Mouse (Mus musculus) midbrain, embryonic 15.5 days (tissue): ENCODE results near the gene Reep6. TPM values are rescaled to one million over a fixed set of nuclear protein-coding genes. Genes with fewer than 3 reads are reported as not detected.

ENCODE experiments used
- ATAC-seq: fragments of 200-750 bp; cut with Nextera tagmentation; replicated peaks from 2 replicates; pipeline ENCODE4 v1.8.0; 2017; ENCODE audit warnings: moderate TSS enrichment
- H3K27ac ChIP-seq: fragments of 300-500 bp; sonication (generic); 2 replicates; pipeline ENCODE4 v1.5.1; 2015; ENCODE audit warnings: mild to moderate bottlenecking, inconsistent platforms
- H3K27me3 ChIP-seq: fragments of 300-500 bp; sonication (generic); replicated peaks from 2 replicates; pipeline ENCODE4 v1.6.1; 2015; ENCODE audit warnings: inconsistent platforms
- H3K36me3 ChIP-seq: fragments of 300-500 bp; sonication (generic); replicated peaks from 2 replicates; pipeline ENCODE4 v1.6.1; 2015; ENCODE audit warnings: inconsistent platforms
- H3K4me1 ChIP-seq: fragments of 300-500 bp; sonication (generic); 2 replicates; pipeline ENCODE4 v1.6.1; 2015; ENCODE audit warnings: inconsistent platforms
- H3K4me2 ChIP-seq: fragments of 300-500 bp; sonication (generic); 2 replicates; pipeline ENCODE4 v1.6.1; 2015; ENCODE audit warnings: inconsistent platforms, mild to moderate bottlenecking, moderate library complexity
- H3K4me3 ChIP-seq: fragments of 300-500 bp; sonication (generic); 2 replicates; pipeline ENCODE4 v1.5.1; 2015; ENCODE audit warnings: mild to moderate bottlenecking, inconsistent platforms
- H3K9ac ChIP-seq: fragments of 300-500 bp; sonication (generic); 2 replicates; pipeline ENCODE4 v1.6.1; 2015; ENCODE audit warnings: mild to moderate bottlenecking, inconsistent platforms
- H3K9me3 ChIP-seq: fragments of 300-500 bp; sonication (generic); 2 replicates; pipeline ENCODE4 v1.6.1; 2016; ENCODE audit warnings: inconsistent platforms
- WGBS: fragments of 180-500 bp; shearing (Covaris S2); methylation state at CpG from one replicate; pipeline ENCODE4 v1.1.7; 2015; ENCODE audit warnings: mixed read lengths; 5-methylcytosine and 5-hydroxymethylcytosine counted together
- polyA plus RNA-seq: library from polyadenylated mRNA; unstranded; fragments of >200 nt; fragmentation: Nextera tagmentation; extraction: Ambion mirVana; gene quantifications from 2 replicates; pipeline ENCODE4 v1.2.1, GENCODE M21; 2015

The Reep6 gene
- 5.5 TPM in 2 replicates for polyA plus RNA-seq

GRCm38 (mm10) chr10:80329273-80330081 lies at the start of gene Reep6, which contains the start of gene Pcsk4:
Gene Reep6, plus strand, starts transcription at chr10:80329953.
Gene Pcsk4, minus strand, starts transcription at chr10:80329498.
- Histone ChIP-seq H3K4me3 (peak within 1 kb of the TSS; percentile 48), H3K9ac (peak within 1 kb of the TSS; percentile 36)
- whole genome bisulfite sequencing = 5% methylated on average over 36 of the region's 36 CpGs

DNA sequence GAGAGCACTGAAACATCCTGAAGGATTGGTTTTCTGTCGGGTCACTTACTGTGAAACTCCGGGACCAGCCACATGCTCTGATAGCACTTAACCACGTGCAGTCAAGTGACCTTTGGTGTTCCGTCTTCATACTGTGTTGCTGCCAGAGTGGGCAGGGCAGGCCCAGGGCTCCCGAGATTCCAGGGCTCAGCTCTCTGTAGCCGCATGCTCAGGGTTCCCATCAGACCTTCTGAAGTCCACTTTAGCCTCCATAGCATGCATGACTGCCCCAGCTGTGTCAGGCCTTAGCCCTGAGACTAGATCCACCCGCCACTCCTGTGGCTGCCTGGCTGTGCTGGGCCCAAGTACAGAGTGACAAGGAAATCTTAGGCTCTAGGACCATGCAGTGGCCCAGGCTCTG lies 48.4 kb upstream of the Reep6 start:
- no peak overlapping the region for H3K9ac ChIP-seq
- no peaks in the 10 kb centered on the region for H3K4me1 ChIP-seq
- H3K4me3 ChIP-seq = no peak overlapping the region
- no peaks in the 10 kb centered on the region for H3K9me3 ChIP-seq
- no peak overlapping the region for H3K4me2 ChIP-seq
- WGBS = 88% methylated on average over 7 of the region's 7 CpGs
- peaks cover 44% of the 10 kb centered on the region for H3K36me3 ChIP-seq
- H3K27ac ChIP-seq = no peak overlapping the region
- no peaks in the 10 kb centered on the region for H3K27me3 ChIP-seq
- no peak for ATAC-seq

More at GRCm38 (mm10) chr10:80329273-80330081, at the start of gene Reep6, which contains the start of gene Pcsk4:
- peaks cover 6% of the 10 kb centered on the region; the same call in 1 of the 2 replicates for H3K27me3 ChIP-seq
- 0 out of 2 replicates have a peak within 1 kb of the TSS, but pooled peaks have one; percentile 18 for H3K27ac ChIP-seq
- H3K9me3 ChIP-seq = no peaks in the 10 kb centered on the region
- H3K4me2 ChIP-seq = peak within 1 kb of the TSS; percentile 83
- H3K36me3 ChIP-seq = no peaks in the 10 kb centered on the region
- ATAC-seq = peak; percentile 93
- H3K4me1 ChIP-seq = peaks cover 13% of the 10 kb centered on the region

DNA sequence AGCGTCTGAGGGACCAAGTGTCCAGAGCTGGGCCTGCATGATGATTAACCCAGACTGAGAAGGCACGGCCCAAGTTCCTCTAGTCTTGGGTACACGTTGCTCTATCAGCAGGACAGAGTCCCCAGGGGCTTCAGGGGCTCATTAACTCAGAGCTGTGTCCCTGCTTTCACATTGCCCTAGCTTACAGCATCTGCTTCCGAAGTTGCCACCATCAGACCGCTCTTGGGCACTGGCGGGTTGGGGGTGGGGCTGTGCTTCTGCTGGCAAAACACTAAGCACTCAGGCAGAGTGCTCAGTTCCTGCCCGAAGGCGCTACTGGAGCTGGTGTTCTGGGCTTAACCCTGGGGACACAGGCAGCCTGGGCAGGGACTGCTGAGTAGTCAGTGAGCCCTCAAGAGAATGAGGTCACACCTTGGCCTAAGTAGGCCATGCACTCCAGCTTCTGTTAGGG lies 47.8 kb upstream of the Reep6 start:
- Histone ChIP-seq H3K4me1 (no peaks in the 10 kb centered on the region), H3K4me3 (no peak overlapping the region), H3K9me3 (no peaks in the 10 kb centered on the region), H3K36me3 (peaks cover 40% of the 10 kb centered on the region), H3K27ac (no peak overlapping the region), H3K27me3 (no peaks in the 10 kb centered on the region), H3K4me2 (no peak overlapping the region), H3K9ac (no peak overlapping the region)
- ATAC-seq = no peak; the same call in 1 of the 2 replicates
- WGBS = 62% methylated on average over 8 of the region's 8 CpGs

GRCm38 (mm10) chr10:80282481-80283441 lies 47.0 kb upstream of the Reep6 start:
- no peak for ATAC-seq
- H3K9me3 ChIP-seq = no peaks in the 10 kb centered on the region
- 91% methylated on average over 20 of the region's 20 CpGs for WGBS
- H3K4me1 ChIP-seq = no peaks in the 10 kb centered on the region
- no peak overlapping the region for H3K9ac ChIP-seq
- no peak overlapping the region for H3K4me3 ChIP-seq
- H3K27ac ChIP-seq = no peak overlapping the region
- H3K27me3 ChIP-seq = no peaks in the 10 kb centered on the region
- no peak overlapping the region for H3K4me2 ChIP-seq
- peaks cover 33% of the 10 kb centered on the region for H3K36me3 ChIP-seq

GRCm38 (mm10) chr10:80285222-80286070 lies 44.3 kb upstream of the Reep6 start:
- Histone ChIP-seq H3K4me2 (no peak overlapping the region), H3K27ac (no peak overlapping the region), H3K9ac (no peak overlapping the region), H3K9me3 (no peaks in the 10 kb centered on the region), H3K27me3 (no peaks in the 10 kb centered on the region), H3K4me3 (no peak overlapping the region), H3K4me1 (no peaks in the 10 kb centered on the region), H3K36me3 (peaks cover 27% of the 10 kb centered on the region)
- 83% methylated on average over 14 of the region's 15 CpGs for WGBS
- ATAC-seq = no peak

DNA sequence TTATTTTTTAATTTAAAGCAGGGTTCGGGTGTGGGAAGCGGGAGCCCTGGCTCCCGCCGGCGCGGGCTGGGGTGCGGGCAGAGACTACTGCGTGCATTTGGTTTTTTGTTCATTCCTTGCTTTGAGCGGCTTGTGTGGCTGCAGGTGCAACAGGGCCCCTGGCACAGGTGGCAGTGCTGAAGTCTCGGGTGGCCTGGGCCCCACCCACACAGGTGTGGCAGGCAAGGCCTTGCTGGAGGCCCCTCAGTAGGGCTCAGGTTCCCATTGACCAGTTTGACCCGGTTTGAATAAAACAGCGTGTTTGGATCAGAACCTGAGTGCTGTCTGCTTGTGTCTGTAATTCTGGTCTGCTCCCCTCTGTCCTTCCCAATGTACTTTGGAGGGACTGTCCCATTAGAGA lies 41.7 kb upstream of the Reep6 start:
- ATAC-seq = no peak
- H3K36me3 ChIP-seq = peaks cover 23% of the 10 kb centered on the region
- no peak overlapping the region for H3K27ac ChIP-seq
- H3K9ac ChIP-seq = no peak overlapping the region
- H3K9me3 ChIP-seq = no peaks in the 10 kb centered on the region
- no peak overlapping the region for H3K4me3 ChIP-seq
- no peaks in the 10 kb centered on the region for H3K27me3 ChIP-seq
- H3K4me1 ChIP-seq = peaks cover 8% of the 10 kb centered on the region
- H3K4me2 ChIP-seq = no peak overlapping the region
- 94% methylated on average over 12 of the region's 12 CpGs for WGBS

DNA sequence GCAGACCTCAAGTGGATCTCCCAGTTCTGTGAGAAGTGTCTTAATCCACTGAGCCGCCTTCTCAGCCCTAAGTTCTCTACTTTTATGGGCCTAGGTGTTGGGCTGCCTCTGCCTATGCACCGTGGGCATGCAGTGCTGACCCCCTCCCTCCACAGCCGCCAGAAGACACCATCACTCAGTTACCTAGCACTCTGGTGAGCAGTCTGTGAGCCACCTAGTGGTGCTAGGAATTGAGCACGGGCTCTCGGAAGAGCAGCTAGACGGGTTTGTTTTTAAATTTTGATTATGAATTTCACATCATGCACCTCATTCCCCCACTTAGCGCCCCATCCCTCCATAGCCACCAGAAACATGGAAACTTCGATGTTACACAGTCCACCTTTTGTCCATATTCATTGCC lies 41.1 kb upstream of the Reep6 start:
- peaks cover 20% of the 10 kb centered on the region for H3K36me3 ChIP-seq
- ATAC-seq = no peak
- H3K27me3 ChIP-seq = no peaks in the 10 kb centered on the region
- H3K4me3 ChIP-seq = no peak overlapping the region
- peaks cover 13% of the 10 kb centered on the region for H3K4me1 ChIP-seq
- H3K9me3 ChIP-seq = no peaks in the 10 kb centered on the region
- no peak overlapping the region for H3K4me2 ChIP-seq
- WGBS = 72% methylated on average over 8 of the region's 8 CpGs
- H3K27ac ChIP-seq = no peak overlapping the region
- no peak overlapping the region for H3K9ac ChIP-seq

DNA sequence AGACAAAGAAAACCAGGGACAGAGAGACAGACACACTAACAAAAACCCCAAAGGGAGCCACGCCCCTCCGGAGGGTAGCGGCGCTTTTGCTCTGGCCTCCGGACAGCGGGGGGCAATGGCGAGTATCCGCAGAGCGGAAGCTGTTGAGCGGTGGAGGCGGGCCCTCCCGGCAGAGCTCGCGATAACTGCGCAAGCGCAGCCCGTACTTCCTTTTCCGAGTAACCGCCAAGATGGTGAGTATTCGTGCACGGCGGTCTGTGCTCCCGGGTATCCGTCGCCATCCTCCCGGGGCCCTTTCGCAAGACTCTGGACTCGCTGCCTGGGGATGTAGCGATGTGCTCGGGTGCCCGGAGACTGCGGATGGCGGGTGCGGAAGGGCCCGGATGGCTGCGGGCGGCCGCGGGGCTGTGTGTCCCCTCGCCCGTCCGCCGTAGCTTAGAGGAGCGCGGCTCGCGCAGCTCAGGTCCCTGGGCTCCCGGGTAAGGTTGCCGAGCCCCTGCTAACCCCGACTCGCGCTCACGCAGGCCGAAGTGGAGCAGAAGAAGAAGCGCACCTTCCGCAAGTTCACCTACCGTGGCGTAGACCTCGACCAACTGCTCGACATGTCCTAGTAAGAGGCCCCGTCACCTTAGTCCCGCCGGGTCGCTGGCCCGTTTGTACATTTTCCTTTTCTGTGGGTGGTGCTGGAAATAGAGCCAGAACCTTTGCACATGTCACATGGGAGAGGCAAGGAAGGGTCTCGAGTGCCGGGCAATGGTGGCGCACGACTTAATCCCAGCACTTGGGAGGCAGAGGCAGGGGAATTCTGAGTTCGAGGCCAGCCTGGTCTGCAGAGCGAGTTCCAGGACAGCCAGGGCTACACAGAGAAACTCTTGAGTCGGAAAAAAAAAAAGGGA lies 37.3 kb upstream of the Reep6 start, which contains the start of gene Rps15:
Gene Rps15, plus strand, starts transcription at position 203 of the 896 bp plus-strand sequence.
- peaks cover 24% of the 10 kb centered on the region for H3K36me3 ChIP-seq
- no peaks in the 10 kb centered on the region for H3K27me3 ChIP-seq
- peak within 1 kb of the TSS; percentile 92 for H3K4me3 ChIP-seq
- H3K4me1 ChIP-seq = peaks cover 50% of the 10 kb centered on the region
- 0% methylated on average over 72 of the region's 72 CpGs for WGBS
- H3K9ac ChIP-seq = peak within 1 kb of the TSS; percentile 97
- H3K27ac ChIP-seq = peak within 1 kb of the TSS; percentile 91
- ATAC-seq = peak; percentile 74
- H3K9me3 ChIP-seq = no peaks in the 10 kb centered on the region
- peak within 1 kb of the TSS; percentile 92 for H3K4me2 ChIP-seq

DNA sequence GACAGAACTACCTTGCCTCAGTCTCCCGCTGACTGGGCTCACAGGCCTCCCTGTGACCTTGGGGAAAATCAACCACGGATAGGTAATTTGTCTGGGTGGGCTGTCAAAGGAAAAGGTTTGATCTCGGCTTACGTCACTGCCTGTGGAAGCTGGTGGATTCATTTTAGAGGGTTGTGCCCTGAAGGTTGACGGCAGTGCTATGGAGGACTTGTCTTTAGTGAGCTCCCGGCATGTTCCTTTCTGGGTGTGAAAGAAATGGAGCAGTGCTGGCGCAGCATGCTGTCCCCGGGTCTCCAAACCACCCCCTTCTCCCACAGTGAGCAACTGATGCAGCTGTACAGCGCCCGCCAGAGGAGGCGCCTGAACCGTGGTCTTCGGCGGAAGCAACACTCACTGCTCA lies 36.4 kb upstream of the Reep6 start:
- Histone ChIP-seq H3K9ac (peak overlapping the region; percentile 97), H3K27me3 (no peaks in the 10 kb centered on the region), H3K27ac (peak overlapping the region; percentile 91), H3K4me2 (peak overlapping the region; percentile 92), H3K9me3 (no peaks in the 10 kb centered on the region), H3K36me3 (peaks cover 21% of the 10 kb centered on the region), H3K4me3 (peak overlapping the region; percentile 92), H3K4me1 (peaks cover 58% of the 10 kb centered on the region)
- no peak for ATAC-seq
- 27% methylated on average over 14 of the region's 14 CpGs for WGBS

DNA sequence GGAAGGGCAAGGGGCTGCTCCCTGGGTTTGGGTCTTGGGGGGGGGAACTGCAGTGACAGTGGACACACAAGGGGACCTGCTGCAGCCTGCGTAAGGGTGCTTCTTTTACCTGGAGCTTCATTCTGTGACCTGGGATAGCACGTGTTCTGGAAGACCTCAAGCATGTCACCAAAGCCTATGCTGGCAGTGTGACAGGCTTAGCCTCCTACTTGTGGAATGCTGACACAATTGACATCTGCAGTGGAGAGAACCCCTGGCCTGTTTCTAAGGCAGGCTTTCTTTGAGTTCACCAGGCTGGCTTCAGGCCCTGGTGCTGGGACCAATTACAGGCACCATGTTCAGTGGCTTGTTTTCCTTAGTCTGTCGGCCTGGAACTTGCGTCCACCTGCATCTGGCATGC lies 35.4 kb upstream of the Reep6 start:
- Histone ChIP-seq H3K27me3 (no peaks in the 10 kb centered on the region), H3K9me3 (no peaks in the 10 kb centered on the region), H3K4me1 (peaks cover 63% of the 10 kb centered on the region), H3K4me2 (peak overlapping the region; percentile 92; the same call in 1 of the 2 replicates), H3K27ac (peak overlapping the region; percentile 98; the same call in 1 of the 2 replicates), H3K9ac (no peak overlapping the region), H3K4me3 (peak overlapping the region; percentile 3; the same call in 1 of the 2 replicates), H3K36me3 (peaks cover 14% of the 10 kb centered on the region)
- ATAC-seq = no peak
- WGBS = 75% methylated on average over 4 of the region's 4 CpGs
